Mouse (Mus musculus) layer of hippocampus, adult 8-10 months (tissue): ENCODE results near the gene Tcf20. TPM values are rescaled to one million over a fixed set of nuclear protein-coding genes. Genes with fewer than 3 reads are reported as not detected.
A peak's percentile ranks its signal among the peaks of the same experiment; 100 is the strongest.

ENCODE experiments used
- DNase-seq, 2 experiments: peaks; one replicate each; pipeline ENCODE4 v3.0.0; 2022; ENCODE audit warnings: low spot score in 2 of 2
- total RNA-seq, 4 experiments: library from RNA; stranded (reverse); gene quantifications; 2 replicates each; pipeline ENCODE4 v1.2.4; 2022

Gene Tcf20
- total RNA-seq = 100 to 1,000 TPM; 192 to 215 (median 201) TPM

DNA sequence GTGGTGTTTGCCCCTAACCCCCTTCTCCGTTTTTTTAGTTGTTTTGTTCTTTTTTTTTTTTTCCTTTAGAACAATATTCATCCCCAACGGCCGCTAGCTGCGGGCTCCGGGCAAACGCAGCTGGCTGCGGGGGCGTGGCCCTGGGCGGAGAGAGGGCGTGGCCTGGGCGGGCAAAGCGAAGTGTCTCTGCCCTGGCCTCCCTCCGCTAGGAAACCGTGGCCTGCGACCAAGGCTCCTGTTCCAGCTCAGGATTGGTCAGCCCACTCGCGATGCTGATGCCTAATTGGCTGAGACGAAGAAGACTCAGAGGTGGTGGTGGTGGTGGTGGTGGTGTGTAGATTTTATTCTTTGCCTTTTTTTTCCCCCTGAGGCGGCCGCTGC is at the start of gene Tcf20:
TSS of gene Tcf20 (minus strand) at position 141 of the 381 bp plus-strand sequence.
- DNase-seq = peak; percentile 88 to 92

DNA sequence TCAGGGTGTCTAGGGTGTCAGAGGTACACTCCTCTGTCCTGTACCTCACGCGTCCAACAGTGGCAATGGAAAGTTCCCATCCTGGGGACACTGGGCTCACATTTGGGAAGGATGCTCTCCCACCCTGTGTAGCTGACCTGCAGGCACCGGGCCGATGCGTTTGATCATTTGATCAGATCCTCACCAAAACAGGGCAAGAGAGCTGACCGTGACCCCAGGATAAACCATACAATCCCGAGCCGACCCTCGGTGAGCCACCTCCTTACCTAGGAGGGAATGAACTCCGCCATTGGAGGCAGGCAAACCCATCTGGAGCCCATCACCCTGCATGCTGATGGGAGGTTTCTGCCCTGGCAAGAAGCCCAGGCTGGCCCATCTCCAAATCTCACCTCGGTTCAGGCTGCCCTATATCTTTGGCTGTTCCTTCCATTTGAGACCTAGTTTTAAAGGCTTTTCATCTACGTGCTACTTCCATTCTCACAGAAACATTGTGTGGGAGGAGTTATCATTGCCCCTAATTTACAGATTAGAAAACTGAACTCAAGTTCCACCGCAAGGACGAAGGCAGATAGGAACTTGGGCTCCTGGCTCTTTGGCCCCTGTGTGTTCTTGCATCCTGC is 49.3 kb upstream of the Tcf20 start:
- peak in 1 of 2 experiments; percentile 37 for DNase-seq

DNA sequence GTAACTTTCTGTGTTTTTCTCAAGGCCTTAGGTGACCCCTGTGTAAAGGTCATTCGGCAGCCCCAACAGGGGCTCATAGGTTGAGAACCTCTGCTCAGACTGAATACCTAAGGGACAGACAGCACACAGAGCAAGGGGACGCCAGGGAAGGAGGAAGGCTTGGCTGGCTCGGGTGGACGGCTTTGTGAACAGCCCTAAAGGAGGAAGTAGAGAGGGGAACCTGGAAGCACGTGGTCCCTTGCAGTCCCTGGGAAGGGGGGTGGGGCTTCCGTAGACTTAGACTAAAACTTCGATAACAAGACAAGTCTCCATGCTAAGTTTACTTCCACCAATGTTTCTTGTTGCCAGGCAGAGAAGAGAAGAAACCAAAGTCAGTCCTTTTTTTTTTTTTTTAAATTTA is 48.4 kb upstream of the Tcf20 start:
- DNase-seq = no peak

GRCm38 (mm10) chr15:83034275-83034977 is 46.8 kb upstream of the Tcf20 start:
- peak; percentile 70 to 71 for DNase-seq

GRCm38 (mm10) chr15:83032981-83033541 is 45.4 kb upstream of the Tcf20 start, which contains the start of gene Nfam1:
Gene Nfam1 (minus strand): TSS chr15:83033306.
- no peak for DNase-seq

DNA sequence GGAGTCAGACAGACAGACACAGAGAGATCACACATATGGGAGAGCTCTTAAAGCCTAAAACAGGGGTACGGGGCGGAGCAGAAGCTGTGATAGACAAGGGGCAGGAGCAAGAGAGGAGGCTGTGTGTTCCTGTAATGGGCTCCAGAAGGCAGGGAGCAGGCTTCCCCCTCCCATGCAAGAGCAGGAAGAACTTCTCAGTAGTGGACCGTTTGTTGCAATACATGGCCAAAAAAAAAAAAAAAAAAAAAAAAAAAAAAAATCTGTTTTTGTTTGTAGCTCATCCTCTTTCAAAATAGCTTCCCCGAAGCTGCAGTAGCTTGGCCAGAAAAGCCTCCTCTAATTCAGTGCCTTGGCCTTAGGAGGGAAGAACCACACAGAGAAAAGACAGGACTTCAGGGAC is 43.2 kb upstream of the Tcf20 start:
- DNase-seq = no peak

- DNase-seq = no peak
Observed at GRCm38 (mm10) chr15:83029725-83030718, 42.4 kb upstream of the Tcf20 start.

GRCm38 (mm10) chr15:83026129-83026528 is 38.5 kb upstream of the Tcf20 start:
- DNase-seq = no peak

DNA sequence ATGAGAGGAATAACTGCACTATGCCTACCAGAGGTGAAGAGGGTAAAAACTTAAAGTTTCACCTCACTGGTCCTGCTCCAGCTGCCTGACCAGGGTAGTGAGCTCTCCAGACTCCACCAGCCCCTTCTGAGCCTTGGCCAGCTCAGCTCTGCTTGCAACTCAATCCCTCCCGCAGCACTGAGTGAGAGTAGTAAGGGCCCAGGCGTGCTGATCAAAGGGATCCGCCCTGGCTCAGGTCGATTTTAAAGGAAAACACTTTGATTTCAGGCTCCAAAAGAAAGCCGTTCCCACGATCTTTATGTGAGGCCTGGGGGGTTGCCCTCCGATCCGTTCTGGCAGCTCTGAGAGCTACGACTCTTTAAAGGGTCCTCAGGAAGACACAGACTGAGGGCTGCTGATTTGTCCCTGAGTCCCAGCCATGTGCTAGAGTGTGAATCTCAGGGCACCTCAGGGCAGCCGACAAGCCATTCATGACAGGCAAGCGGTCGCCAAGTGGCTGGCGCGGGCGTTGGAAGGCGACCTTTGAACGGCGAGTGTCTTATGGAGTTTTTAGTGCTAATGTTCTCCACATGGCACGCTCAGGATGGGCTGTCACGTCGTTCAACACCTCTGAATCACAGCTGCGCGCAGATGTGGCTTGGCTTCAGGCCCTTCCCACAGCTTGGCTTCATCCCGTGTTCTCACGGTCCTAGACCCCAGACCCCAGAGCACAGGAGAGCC is 37.5 kb upstream of the Tcf20 start:
- DNase-seq = no peak

GRCm38 (mm10) chr15:83022947-83023346 is 35.3 kb upstream of the Tcf20 start:
- no peak for DNase-seq

DNA sequence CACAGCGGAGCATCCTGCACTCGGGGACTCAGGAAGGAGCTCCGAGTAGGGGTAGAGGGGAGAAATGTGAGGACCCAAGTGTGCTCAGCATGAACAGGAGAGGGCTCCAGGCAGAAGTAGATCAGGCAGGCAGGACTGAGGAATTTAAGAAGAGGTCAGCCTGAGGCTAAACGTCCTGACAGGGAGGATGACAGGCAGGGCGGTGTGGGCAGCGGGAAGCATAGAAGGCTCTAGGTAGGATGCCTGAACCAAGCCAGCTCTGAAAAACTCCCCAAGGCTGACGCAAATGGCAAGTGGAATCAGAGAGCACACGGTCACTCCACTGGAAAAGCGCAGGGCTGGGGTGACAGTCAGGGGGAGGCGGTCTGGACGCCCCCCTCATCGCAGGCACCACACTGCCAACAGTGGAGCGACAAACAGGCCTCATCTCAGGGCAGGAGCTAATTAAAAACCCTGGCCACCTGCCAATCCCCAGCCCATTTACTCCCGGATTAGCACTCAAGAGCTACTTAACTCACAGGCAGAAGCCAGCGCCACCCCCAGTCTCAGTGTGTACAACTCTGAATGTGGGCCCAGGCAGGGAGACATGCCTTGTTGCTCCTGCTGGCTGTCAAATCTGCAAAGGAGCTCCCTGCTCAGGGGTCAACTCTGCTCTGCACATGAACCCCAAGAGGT is 23.5 kb upstream of the Tcf20 start:
- peak; percentile 85 to 86 for DNase-seq

DNA sequence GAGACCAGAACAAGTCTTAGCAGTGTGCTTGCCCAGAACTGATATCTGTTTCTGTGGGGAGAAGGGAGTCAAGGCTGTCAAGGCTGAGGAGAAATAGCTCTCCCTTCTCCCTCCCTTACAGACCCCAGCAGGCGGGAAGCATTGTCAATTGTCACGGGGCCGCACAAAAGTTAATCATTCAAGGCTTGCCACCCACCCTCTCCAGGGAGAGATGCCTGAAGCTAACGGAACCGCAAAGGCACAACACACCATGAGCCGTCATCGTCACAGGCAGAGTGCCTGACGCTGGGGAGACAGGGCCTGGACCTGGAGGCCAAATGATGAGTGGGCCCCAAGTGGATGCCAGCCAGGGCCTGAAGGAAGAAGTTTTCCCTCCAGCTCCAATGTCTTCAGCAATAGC is 22.8 kb upstream of the Tcf20 start:
- no peak for DNase-seq

- no peak for DNase-seq
Observed at GRCm38 (mm10) chr15:83009532-83009931, 21.9 kb upstream of the Tcf20 start.

DNA sequence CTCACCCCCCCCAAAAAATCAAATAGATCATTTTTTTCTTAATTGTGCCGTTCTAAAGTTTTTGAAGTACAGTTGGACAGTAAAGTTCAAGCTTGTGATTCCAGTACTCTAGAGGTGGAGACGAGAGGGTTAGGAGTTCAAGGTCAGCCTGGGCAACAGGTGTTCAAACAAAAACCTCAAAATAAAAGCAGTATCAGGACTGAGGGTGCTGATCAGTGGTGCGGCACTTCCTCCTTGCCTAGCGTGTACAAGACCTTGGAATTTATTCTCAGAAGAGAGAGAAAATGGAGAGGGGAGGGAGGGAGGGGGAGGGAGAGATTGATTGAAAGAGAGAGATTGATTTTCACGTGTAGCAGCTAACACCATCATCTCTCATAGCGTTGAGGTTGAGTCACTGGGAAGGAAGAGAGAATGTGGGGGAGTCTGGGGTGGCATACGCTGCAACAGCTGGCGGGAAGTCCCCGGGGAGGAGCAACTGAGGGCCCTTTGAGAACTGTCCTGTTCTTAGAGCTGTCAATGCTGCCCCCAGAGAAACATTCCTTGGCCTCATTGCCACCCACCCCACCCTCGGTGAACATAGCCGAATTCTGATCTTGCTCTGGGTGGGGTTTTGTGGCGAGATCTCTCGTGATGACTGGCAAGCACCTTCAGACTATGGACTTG is 21.2 kb upstream of the Tcf20 start:
- DNase-seq = no peak

DNA sequence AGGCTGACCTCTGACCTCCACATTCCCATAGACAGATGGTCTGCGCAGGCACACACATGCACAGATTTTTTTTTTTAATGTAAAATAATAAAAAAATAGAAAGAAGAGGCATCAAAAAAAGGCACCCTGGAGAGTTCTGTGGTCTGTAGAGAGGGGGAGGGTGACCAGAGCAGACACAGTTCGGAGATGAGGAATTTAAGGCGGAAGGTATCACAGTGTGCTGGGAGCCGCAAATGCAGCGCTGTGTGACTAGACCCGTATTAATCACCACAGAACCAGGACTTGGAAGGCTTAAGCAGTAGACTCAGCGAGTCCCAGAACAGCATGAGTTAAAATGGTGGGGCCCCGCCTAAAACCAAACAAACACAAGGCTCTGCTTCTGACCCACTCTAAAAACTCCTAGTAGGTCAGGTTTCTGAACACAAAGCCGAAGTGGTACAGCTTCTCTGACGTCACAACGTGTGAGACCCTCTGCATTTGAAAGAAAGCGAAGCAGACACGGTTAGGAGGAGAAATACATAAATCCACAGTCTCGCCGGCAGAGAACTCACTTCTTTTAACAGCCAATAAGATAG is 19.8 kb upstream of the Tcf20 start:
- DNase-seq = no peak

DNA sequence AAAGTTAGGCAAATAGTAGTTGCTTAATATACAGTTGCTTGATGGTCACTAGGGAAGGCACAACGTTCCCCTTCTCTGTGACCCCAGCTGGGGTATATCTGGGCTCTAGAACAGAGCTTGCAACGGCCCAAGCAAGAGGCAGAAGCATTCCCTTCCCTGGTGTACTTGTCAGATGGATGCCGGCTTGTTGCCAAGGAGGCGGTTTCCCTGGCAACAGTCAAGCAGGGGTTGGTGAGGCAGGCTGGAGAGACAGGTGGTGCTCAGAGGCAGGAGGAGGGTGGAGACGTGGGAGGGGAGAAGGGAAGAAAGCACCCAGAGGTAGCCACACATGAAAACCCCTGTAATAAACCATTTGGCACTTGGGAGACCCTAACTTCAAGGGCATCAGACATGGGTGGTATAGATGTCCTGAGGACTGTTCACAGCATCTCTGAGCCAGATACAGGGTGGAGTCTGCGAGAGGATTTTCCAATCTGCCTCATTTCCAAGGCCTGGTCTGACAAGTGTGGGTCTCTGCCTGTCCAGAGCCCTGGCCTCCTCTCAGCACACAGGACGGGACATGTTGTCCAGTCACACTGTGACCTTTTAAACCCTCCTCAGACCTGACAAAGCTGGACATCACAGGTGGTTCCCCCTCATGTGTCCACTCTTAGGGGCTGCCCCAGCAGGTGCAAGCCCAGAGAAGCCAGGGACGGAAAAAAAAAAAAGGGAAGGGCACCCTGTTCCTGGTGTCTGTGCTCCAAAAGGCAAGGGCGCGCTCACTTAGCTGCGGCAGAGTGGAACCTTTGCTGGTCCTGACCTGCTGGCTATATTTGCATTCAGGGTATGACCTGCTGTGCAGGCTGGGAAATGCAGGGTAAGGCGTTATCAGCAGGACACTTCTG is 15.2 kb upstream of the Tcf20 start:
- peak; percentile 92 to 95 for DNase-seq

DNA sequence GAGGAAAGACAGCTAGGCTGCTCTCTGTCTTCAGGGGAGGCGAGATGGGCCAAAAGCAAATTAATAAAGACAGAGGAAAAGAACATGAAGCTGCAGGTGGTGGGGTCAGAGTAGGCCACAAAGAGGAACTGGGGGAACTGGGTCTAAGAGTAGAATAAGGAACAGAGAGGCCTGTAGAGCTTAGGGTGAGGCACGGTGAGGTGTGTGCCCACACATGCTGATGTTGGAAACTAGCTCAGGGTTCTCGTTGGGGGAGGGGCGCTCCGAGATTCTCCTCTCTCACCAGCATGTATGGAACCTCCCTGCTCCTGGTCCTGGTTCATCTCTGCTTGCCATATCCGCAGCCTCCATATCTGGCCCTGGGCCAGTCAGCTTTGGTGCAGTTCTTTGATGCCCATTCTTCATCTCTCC is 11.1 kb upstream of the Tcf20 start:
- DNase-seq = no peak

DNA sequence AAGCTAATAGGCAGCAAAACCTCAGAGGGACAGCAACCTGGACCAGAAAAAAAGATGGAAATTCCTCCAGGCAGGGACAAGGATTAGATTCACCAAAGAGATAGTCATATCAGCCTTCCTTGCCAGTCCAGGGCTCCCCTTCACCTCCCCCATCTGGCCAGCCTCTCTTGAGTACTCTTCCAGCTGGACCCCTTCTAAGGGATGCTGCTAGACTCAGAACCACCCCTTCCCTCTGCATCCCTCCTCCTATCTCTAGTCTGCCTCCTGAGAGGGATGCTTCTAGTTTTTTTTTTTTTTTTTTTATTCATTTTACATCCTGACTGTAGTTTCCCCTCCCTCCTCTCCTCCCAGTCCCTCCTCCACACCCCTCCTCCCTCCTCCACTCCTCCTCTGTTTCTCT is 8.8 kb upstream of the Tcf20 start:
- DNase-seq = no peak
